Mouse (Mus musculus) MEL (cell line): Measurements from ENCODE around the gene Myh7.

Source experiments
- CHD1 ChIP-seq: IDR thresholded peaks from 2 replicates; pipeline ENCODE4 v1.6.1; 2012; ENCODE audit warnings: low read depth, mild to moderate bottlenecking, inconsistent platforms, low read length, improper control_type of control experiment
- CTCF ChIP-seq, 3 experiments: IDR thresholded peaks in 2 of 3; conservative IDR thresholded peaks in 1 of 3; 2 replicates each; pipeline ENCODE4 v1.5.1; 2011 to 2012; ENCODE audit warnings: low read length in 3 of 3, low read depth in 2 of 3, mild to moderate bottlenecking in 2 of 3, improper control_type of control experiment in 1 of 3, inconsistent platforms in 1 of 3, mixed read lengths in 1 of 3, moderate library complexity in 1 of 3; ENCODE audit not compliant: control insufficient read depth in 1 of 3, insufficient read depth in 1 of 3, poor library complexity in 1 of 3, severe bottlenecking in 1 of 3
- E2F4 ChIP-seq: IDR thresholded peaks from 2 replicates; pipeline ENCODE4 v1.6.1; 2011; ENCODE audit warnings: low read depth, low read length, improper control_type of control experiment, borderline replicate concordance
- EP300 ChIP-seq, 2 experiments: IDR thresholded peaks; 2 replicates each; pipeline ENCODE4 v1.6.1; 2011; ENCODE audit warnings: improper control_type of control experiment in 2 of 2, low read length in 2 of 2, low read depth in 1 of 2, mild to moderate bottlenecking in 1 of 2
- GATA1 ChIP-seq: IDR thresholded peaks from 2 replicates; pipeline ENCODE4 v1.6.1; 2011; ENCODE audit warnings: low read depth, low read length, improper control_type of control experiment
- JUND ChIP-seq: IDR thresholded peaks from 2 replicates; pipeline ENCODE4 v1.6.1; 2011; ENCODE audit warnings: low read depth, mild to moderate bottlenecking, improper control_type of control experiment, low read length
- POLR2A ChIP-seq, 2 experiments: IDR thresholded peaks; 2 replicates each; pipeline ENCODE4 v1.6.1; 2011 to 2012; ENCODE audit warnings: low read length in 2 of 2, mild to moderate bottlenecking in 2 of 2, control low read depth in 1 of 2, improper control_type of control experiment in 1 of 2, low read depth in 1 of 2, moderate library complexity in 1 of 2; ENCODE audit not compliant: control insufficient read depth in 1 of 2, insufficient read depth in 1 of 2, poor library complexity in 1 of 2
- POLR2AphosphoS2 ChIP-seq: IDR thresholded peaks from 2 replicates; pipeline ENCODE4 v1.6.1; 2011; ENCODE audit warnings: low read length, improper control_type of control experiment
- SIN3A ChIP-seq: IDR thresholded peaks from 2 replicates; pipeline ENCODE4 v1.6.1; 2012; ENCODE audit warnings: low read length, improper control_type of control experiment, inconsistent platforms
- SMC3 ChIP-seq: IDR thresholded peaks from 2 replicates; pipeline ENCODE4 v1.6.1; 2011; ENCODE audit warnings: low read depth, low read length, improper control_type of control experiment
- TAL1 ChIP-seq: IDR thresholded peaks from 2 replicates; pipeline ENCODE4 v1.6.1; 2012; ENCODE audit warnings: mild to moderate bottlenecking, inconsistent platforms, low read length, moderate library complexity, mixed read lengths
- TCF12 ChIP-seq: IDR thresholded peaks from 2 replicates; pipeline ENCODE4 v1.6.1; 2014; ENCODE audit warnings: low read depth, mild to moderate bottlenecking, inconsistent platforms, low read length, improper control_type of control experiment, moderate library complexity
- ZC3H11A ChIP-seq: IDR thresholded peaks from 2 replicates; pipeline ENCODE4 v1.6.1; 2012; ENCODE audit warnings: low read depth, mild to moderate bottlenecking, inconsistent platforms, low read length, improper control_type of control experiment
- ZKSCAN1 ChIP-seq: IDR thresholded peaks from 2 replicates; pipeline ENCODE4 v1.6.1; 2012; ENCODE audit warnings: low read depth, mild to moderate bottlenecking, inconsistent platforms, low read length, improper control_type of control experiment, moderate library complexity

- TF ChIP-seq E2F4 = no peak
- no peak for TF ChIP-seq POLR2AphosphoS2
- TF ChIP-seq EP300 (IDR thresholded peaks at IDR 0.05; ENCODE audit: low read depth in 1 of 2, low read length in 2 of 2) = 0 out of 4 replicates have a peak, but pooled peaks of 1 of the 2 experiments have one; percentile 19
- TF ChIP-seq TAL1 = no peak
- TF ChIP-seq ZC3H11A = no peak
- TF ChIP-seq CTCF (IDR thresholded peaks at IDR 0.05 in 2 of 3, conservative IDR thresholded peaks at IDR 0.05 in 1 of 3; ENCODE audit: control insufficient read depth in 1 of 3, insufficient read depth in 1 of 3, low read depth in 2 of 3, low read length in 3 of 3, poor library complexity in 1 of 3, severe bottlenecking in 1 of 3) = no peak
- TF ChIP-seq SIN3A = no peak
- TF ChIP-seq JUND = no peak
- TF ChIP-seq SMC3 = no peak
- TF ChIP-seq GATA1 = peak; percentile 34; the same call in 1 of the 2 replicates
- no peak for TF ChIP-seq POLR2A (IDR thresholded peaks at IDR 0.05; ENCODE audit: control insufficient read depth in 1 of 2, insufficient read depth in 1 of 2, low read depth in 1 of 2, low read length in 2 of 2, poor library complexity in 1 of 2)
- TF ChIP-seq ZKSCAN1 = no peak
- no peak for TF ChIP-seq TCF12
- no peak for TF ChIP-seq CHD1
Measured at GRCm38 (mm10) chr14:54936831-54937160, 57.6 kb downstream of the Myh7 start.
